Mouse (Mus musculus) olfactory bulb, adult 2 months (tissue): ENCODE measurements at regions not wholly inside any gene's neighbourhood (a gene's known extent, or its start where the extent isn't known, plus 50 kb on each side); places are given as distances from the start of the nearest gene placed in this dataset.

Experiments
- CTCF ChIP-seq: fragments of 200-500 bp; IDR thresholded peaks from 2 replicates; pipeline ENCODE4 v1.5.1; 2012; ENCODE audit warnings: low read depth, mild to moderate bottlenecking, low read length, moderate library complexity; ENCODE audit not compliant: insufficient read depth
- POLR2A ChIP-seq: fragments of 200-500 bp; IDR thresholded peaks from 2 replicates; pipeline ENCODE4 v1.6.1; 2012; ENCODE audit warnings: mild to moderate bottlenecking, low read depth, low read length, moderate library complexity; ENCODE audit not compliant: insufficient read depth

DNA sequence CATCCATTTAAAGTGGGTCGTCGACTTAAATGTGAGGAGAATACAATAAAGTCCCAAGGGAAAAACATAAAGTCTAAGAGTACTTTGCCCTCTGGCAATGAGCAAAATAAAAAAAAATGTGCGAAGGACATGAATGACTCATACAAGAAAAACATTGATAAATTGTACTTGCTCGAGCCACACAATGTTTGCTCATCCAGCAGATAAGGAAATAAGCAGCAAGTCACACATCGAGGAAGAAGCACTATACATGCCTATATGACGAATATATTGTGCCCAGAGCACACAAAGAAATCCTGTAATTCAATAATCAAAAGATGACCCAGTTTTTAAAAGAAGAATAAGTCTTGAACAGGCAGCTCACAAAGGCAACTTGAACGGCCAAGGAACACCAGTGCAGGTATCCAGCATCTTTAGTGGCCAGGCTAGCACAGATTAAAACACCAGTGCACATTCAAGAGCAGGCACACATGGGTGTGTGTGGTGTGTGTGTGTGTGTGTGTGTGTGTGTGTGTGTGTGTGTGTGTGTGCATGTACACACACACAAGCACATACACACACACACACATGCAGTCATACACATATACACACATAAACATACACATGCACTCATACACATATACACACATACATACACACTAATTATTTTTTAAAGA is 108.4 kb upstream of the Nr4a3 start:
- TF ChIP-seq POLR2A (no peak), CTCF (no peak)
